Mouse (Mus musculus) right cerebral cortex, postnatal 25 days (tissue): ENCODE measurements around the gene Aifm3.

Source experiments
- DNase-seq: peaks from one replicate; pipeline ENCODE4 v3.0.0; 2022

Gene Aifm3

GRCm38 (mm10) chr16:17489469-17490111 is at the start of gene Aifm3:
Aifm3 (plus strand) TSS chr16:17489611.
- DNase-seq = peak; percentile 36

GRCm38 (mm10) chr16:17451541-17452372 is 37.7 kb upstream of the Aifm3 start, which contains the start of gene Crkl:
Crkl (plus strand) TSS chr16:17451987.
- DNase-seq = peak; percentile 97

DNA sequence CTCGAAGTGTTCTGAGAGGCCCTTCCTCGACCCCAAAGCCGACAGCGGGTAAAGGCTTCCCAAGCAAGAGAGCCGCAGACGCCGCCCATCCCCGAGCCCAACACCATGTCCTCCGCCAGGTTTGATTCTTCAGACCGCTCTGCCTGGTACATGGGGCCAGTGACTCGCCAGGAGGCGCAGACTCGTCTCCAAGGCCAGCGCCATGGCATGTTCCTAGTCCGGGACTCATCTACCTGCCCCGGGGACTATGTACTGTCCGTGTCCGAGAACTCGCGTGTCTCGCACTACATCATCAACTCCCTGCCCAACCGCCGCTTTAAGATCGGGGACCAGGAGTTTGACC is 37.1 kb upstream of the Aifm3 start:
- DNase-seq = no peak

GRCm38 (mm10) chr16:17456901-17457300 is 32.5 kb upstream of the Aifm3 start:
- no peak for DNase-seq

DNA sequence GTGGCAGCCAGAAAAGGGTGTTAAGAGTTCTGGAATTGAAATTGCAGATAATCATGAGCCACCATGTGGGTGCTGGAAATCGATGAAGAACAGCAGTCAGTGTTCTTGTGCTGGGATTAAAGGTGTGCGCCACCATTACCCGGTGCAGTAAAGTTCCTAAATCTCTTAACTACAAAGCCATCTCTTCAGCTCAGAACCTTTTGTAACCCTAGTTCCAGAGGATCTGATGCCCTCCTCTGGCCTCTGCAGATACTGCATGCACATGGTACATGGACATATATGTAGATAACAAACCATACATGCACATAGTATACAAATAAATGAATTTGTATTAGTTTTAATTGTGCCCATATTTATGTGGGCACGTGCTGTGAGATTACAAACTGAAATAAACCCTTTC is 29.2 kb upstream of the Aifm3 start:
- no peak for DNase-seq

- DNase-seq = no peak
Observed at GRCm38 (mm10) chr16:17461596-17461995, 27.8 kb upstream of the Aifm3 start.

- no peak for DNase-seq
Observed at GRCm38 (mm10) chr16:17463184-17463583, 26.2 kb upstream of the Aifm3 start.

DNA sequence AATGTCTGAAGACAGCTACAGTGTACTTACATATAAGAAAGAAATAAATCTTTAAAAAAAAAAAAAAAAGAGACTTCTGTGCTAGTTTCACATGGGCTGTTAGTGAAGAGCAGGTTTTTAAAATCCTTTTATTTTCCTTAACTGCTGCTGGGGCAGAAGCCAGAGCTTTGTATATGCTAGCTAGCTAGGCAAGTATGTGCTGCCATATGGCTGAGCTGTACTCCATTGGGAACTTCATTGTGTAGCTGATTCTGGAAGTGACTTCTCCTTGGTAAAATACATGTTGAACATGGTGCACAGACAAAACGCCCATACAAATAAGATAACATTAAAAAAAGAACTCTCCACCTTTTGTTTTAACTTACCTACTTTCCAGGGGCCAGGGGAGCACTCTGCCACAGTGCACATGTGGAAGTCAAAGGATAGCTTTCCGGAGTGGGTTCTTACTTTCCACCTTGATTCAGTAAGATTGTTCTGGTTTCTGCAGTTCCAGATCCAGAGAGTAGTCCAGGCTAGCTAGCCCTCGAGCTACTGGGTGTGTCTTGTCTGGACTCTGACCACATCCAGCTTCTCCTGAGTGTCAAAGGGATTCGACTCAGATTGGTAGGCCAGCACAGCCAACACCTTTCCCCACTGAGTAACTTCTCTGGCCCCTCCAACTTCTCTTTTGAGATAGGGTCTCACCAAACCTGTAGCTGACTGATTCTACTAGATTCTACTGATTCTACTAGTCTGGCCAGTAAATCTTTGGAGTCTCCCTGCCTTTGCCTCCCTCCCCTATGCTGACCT is 22.3 kb upstream of the Aifm3 start:
- no peak for DNase-seq

- DNase-seq = no peak
Observed at GRCm38 (mm10) chr16:17472498-17472897, 16.9 kb upstream of the Aifm3 start.

DNA sequence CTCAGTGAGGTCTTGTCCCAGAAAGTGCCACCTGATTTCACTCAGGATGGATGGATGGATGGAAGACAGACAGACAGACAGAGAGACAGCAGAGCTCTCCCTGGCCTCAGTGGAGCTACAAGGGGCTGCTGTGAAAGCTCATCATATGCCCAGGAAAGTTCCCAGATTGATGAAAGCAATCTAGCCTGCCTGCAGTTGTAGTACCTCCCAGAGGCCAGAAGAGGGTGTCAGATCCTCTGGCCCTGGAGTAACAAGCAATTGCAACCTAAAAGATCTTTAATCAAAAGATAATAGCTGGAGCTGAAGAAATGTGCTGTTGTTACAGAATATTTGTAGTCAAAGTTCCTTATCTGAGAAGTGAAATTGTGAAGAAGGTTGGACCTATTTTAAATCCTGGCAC is 15.3 kb upstream of the Aifm3 start:
- no peak for DNase-seq

GRCm38 (mm10) chr16:17474761-17475160 is 14.7 kb upstream of the Aifm3 start:
- DNase-seq = no peak

- no peak for DNase-seq
Observed at GRCm38 (mm10) chr16:17475326-17475725, 14.1 kb upstream of the Aifm3 start.

- no peak for DNase-seq
Observed at GRCm38 (mm10) chr16:17478331-17478943, 11.0 kb upstream of the Aifm3 start.

GRCm38 (mm10) chr16:17481465-17481864 is 7.9 kb upstream of the Aifm3 start:
- no peak for DNase-seq

GRCm38 (mm10) chr16:17486505-17486904 is 2.9 kb upstream of the Aifm3 start:
- DNase-seq = no peak

GRCm38 (mm10) chr16:17488478-17489468 is 638 bp upstream of the Aifm3 start:
- no peak for DNase-seq

- DNase-seq = no peak
Observed at GRCm38 (mm10) chr16:17491154-17491553, 1.7 kb downstream of the Aifm3 start.

DNA sequence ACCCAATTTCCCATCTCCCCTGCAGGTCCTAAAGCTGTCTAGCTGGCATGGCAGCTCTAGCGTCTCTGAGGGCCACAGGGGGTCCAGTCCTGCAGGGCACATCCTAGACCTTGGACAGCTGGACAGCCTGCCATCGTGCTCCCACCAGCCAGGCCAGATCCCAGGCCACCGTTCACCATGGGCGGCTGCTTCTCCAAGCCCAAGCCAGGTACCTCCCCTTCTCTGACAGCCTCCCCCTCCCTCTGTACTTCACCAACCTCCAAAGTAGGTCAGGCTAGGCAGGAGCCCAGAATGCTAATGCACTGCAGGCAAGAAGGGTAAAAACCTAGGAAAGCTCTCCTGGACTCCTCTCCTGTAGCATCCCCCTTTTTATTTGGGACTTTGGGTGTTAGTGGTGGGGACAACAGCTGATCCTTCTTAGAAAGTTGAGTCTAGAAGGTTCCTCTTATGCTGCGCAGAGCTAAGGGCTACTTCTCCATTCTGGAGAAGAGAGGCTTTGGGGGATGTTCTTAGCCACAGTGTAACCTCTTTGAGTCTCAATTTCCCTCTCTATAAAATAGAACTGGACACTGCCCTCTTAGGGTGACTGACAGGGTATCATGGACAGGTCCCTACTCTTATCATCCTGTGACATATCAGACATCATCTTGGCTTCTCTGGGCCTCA is 2.6 kb downstream of the Aifm3 start:
- DNase-seq = no peak

DNA sequence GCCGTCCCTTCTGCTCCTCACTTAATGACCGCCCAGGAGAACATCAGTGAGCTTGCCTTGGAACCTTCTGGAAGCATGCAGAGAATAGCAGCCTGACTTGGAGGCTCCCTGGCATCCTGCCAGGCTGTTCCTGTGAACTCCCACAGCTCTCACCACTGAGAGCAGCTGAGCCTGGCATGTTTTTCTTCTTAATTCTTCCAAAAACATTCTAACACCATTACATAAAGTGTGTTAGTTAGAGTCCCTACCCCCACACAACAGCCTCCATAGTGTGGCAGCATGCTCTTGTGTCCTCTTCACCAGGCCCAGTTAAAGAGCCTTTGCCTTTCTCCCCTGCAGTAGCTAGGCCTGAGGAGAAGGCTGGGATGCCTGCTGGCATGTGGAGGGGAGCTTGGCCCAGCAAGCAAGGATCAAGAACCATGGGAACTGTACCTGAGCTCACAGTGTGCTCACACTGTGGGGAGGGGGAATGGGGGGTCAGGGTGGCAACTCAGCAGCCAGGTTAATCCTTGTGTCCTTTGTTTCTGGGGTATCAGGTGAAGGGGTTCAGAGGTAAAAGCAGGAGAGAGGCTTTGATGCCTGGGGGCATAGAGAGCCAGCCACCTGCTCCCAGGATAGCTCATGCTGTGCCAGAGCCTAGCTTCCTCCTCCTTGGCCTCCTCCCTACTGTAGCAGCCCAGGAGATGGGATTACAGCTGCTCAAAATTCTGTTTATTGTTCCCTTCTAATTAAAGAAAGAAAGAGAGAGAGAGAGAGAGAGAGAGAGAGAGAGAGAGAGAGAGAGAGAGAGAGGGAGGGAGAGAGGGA is 7.3 kb downstream of the Aifm3 start:
- DNase-seq = peak; percentile 83

DNA sequence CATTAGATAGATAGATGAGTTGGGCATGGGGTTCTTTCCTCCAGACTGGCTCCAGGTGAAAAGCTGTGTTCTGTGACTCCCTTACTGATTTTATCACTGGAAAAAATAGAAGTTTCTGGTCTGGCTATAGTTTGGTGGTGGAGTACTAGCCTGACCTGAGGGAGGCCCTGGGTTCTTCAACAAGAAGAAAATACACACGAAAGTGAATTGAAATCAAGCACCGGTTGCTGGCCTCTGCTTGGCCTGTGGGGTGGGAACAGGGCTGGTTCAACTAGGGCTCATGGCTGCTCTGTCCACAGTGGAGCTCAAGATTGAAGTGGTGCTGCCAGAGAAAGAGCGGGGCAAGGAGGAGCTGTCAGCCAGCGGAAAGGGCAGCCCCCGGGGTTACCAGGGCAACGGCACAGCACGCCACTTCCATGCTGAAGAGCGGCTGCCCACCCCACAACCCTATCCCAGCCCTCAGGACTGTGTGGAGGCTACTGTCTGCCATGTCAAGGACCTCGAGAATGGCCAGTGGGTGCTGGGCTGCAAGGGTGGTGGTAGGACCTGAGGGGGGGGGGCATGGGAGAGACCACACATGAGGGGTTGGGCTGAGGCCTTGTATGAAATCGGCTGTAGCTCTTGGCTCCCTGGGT is 10.0 kb downstream of the Aifm3 start:
- no peak for DNase-seq
